Mouse (Mus musculus): ENCODE results near the gene Crhr2. TPM values are rescaled to one million over a fixed set of nuclear protein-coding genes. Genes with fewer than 3 reads are reported as not detected.

Gene Crhr2
- polyA plus RNA-seq (2016; fragmentation: Nextera tagmentation; extraction: Ambion mirVana): 0.40 and 0.50 TPM in 2 replicates

GRCm38 (mm10) chr6:55132794-55133193, at the start of gene Crhr2:
Gene Crhr2 (minus strand): TSS chr6:55133016.
- no peaks in the 10 kb centered on the region for H3K36me3 ChIP-seq
- H3K9me3 ChIP-seq (replicated peaks): no peaks in the 10 kb centered on the region
- ATAC-seq (ENCODE audit: low FRiP score): no peak
- WGBS: 80% methylated on average over 10 of the region's 10 CpGs
- H3K27me3 ChIP-seq: no peaks in the 10 kb centered on the region
- no peaks in the 10 kb centered on the region for H3K4me1 ChIP-seq
- H3K9ac ChIP-seq: no peak within 1 kb of the TSS
- no peak within 1 kb of the TSS for H3K4me3 ChIP-seq
- no peak within 1 kb of the TSS for H3K4me2 ChIP-seq (replicated peaks)
- H3K27ac ChIP-seq: no peak within 1 kb of the TSS

GRCm38 (mm10) chr6:55179560-55179959, 46.7 kb upstream of the Crhr2 start:
- ATAC-seq (ENCODE audit: low FRiP score): no peak
- no peak overlapping the region for H3K4me3 ChIP-seq
- no peak overlapping the region for H3K27ac ChIP-seq
- no peak overlapping the region for H3K9ac ChIP-seq
- no peaks in the 10 kb centered on the region for H3K4me1 ChIP-seq
- H3K4me2 ChIP-seq (replicated peaks): no peak overlapping the region
- peaks cover 31% of the 10 kb centered on the region for H3K27me3 ChIP-seq
- WGBS: 86% methylated on average over 7 of the region's 7 CpGs
- no peaks in the 10 kb centered on the region for H3K9me3 ChIP-seq (replicated peaks)
- H3K36me3 ChIP-seq: no peaks in the 10 kb centered on the region

GRCm38 (mm10) chr6:55177060-55177732, 44.4 kb upstream of the Crhr2 start:
- no peak overlapping the region for H3K9ac ChIP-seq
- H3K27ac ChIP-seq: no peak overlapping the region
- 36% methylated on average over 12 of the region's 12 CpGs for WGBS
- no peaks in the 10 kb centered on the region for H3K36me3 ChIP-seq
- H3K27me3 ChIP-seq: peaks cover 46% of the 10 kb centered on the region
- H3K9me3 ChIP-seq (replicated peaks): no peaks in the 10 kb centered on the region
- ATAC-seq (ENCODE audit: low FRiP score): no peak
- no peaks in the 10 kb centered on the region for H3K4me1 ChIP-seq
- no peak overlapping the region for H3K4me3 ChIP-seq
- no peak overlapping the region for H3K4me2 ChIP-seq (replicated peaks)

- WGBS: 53% methylated on average over 5 of the region's 5 CpGs
Observed at GRCm38 (mm10) chr6:55175892-55176291, 43.1 kb upstream of the Crhr2 start.

GRCm38 (mm10) chr6:55175456-55175855, 42.6 kb upstream of the Crhr2 start:
- Histone ChIP-seq H3K4me3 (no peak overlapping the region), H3K4me2 (replicated peaks) (no peak overlapping the region), H3K27me3 (peaks cover 64% of the 10 kb centered on the region), H3K9me3 (replicated peaks) (no peaks in the 10 kb centered on the region), H3K9ac (no peak overlapping the region), H3K36me3 (no peaks in the 10 kb centered on the region), H3K27ac (no peak overlapping the region), H3K4me1 (no peaks in the 10 kb centered on the region)
- WGBS: 59% methylated on average over 2 of the region's 2 CpGs
- no peak for ATAC-seq (ENCODE audit: low FRiP score)

More at GRCm38 (mm10) chr6:55175892-55176291, 43.1 kb upstream of the Crhr2 start:
- Histone ChIP-seq H3K36me3 (no peaks in the 10 kb centered on the region), H3K9ac (no peak overlapping the region), H3K4me1 (no peaks in the 10 kb centered on the region), H3K4me2 (replicated peaks) (no peak overlapping the region), H3K27ac (no peak overlapping the region), H3K27me3 (peaks cover 59% of the 10 kb centered on the region), H3K9me3 (replicated peaks) (no peaks in the 10 kb centered on the region), H3K4me3 (no peak overlapping the region)
- ATAC-seq (ENCODE audit: low FRiP score): no peak

- no peak within 1 kb of the TSS for H3K27ac ChIP-seq
- peaks cover 69% of the 10 kb centered on the region for H3K27me3 ChIP-seq
- no peaks in the 10 kb centered on the region for H3K4me1 ChIP-seq
- H3K36me3 ChIP-seq: no peaks in the 10 kb centered on the region
- ATAC-seq (ENCODE audit: low FRiP score): no peak
- WGBS: 70% methylated on average over 1 of the region's 1 CpGs
- H3K9me3 ChIP-seq (replicated peaks): no peaks in the 10 kb centered on the region
- H3K4me3 ChIP-seq: no peak within 1 kb of the TSS
- H3K4me2 ChIP-seq (replicated peaks): no peak within 1 kb of the TSS
- H3K9ac ChIP-seq: no peak within 1 kb of the TSS
Observed at GRCm38 (mm10) chr6:55174741-55175181, 41.9 kb upstream of the Crhr2 start, which contains the start of gene Inmt. Gene Inmt (minus strand): TSS chr6:55175043.

- Histone ChIP-seq H3K4me2 (replicated peaks) (no peak overlapping the region), H3K4me3 (no peak overlapping the region), H3K4me1 (no peaks in the 10 kb centered on the region), H3K36me3 (no peaks in the 10 kb centered on the region), H3K27ac (no peak overlapping the region), H3K9me3 (replicated peaks) (no peaks in the 10 kb centered on the region), H3K27me3 (peaks cover 76% of the 10 kb centered on the region), H3K9ac (no peak overlapping the region)
- WGBS: 16% methylated on average over 3 of the region's 3 CpGs
- ATAC-seq (ENCODE audit: low FRiP score): no peak
Observed at GRCm38 (mm10) chr6:55173941-55174349, 41.1 kb upstream of the Crhr2 start.

- H3K9ac ChIP-seq: no peak overlapping the region
- H3K27me3 ChIP-seq: peaks cover 80% of the 10 kb centered on the region
- H3K4me1 ChIP-seq: no peaks in the 10 kb centered on the region
- no peak overlapping the region for H3K27ac ChIP-seq
- H3K4me3 ChIP-seq: no peak overlapping the region
- no peaks in the 10 kb centered on the region for H3K36me3 ChIP-seq
- H3K4me2 ChIP-seq (replicated peaks): no peak overlapping the region
- no peaks in the 10 kb centered on the region for H3K9me3 ChIP-seq (replicated peaks)
- no peak for ATAC-seq (ENCODE audit: low FRiP score)
- WGBS: 55% methylated on average over 10 of the region's 10 CpGs
Observed at GRCm38 (mm10) chr6:55173171-55173570, 40.4 kb upstream of the Crhr2 start.

- Histone ChIP-seq H3K36me3 (no peaks in the 10 kb centered on the region), H3K4me1 (no peaks in the 10 kb centered on the region), H3K27ac (no peak overlapping the region), H3K9me3 (replicated peaks) (no peaks in the 10 kb centered on the region), H3K4me3 (no peak overlapping the region), H3K4me2 (replicated peaks) (no peak overlapping the region), H3K27me3 (peaks cover 84% of the 10 kb centered on the region), H3K9ac (no peak overlapping the region)
- 58% methylated on average over 4 of the region's 4 CpGs for WGBS
- no peak for ATAC-seq (ENCODE audit: low FRiP score)
Observed at GRCm38 (mm10) chr6:55171638-55172037, 38.8 kb upstream of the Crhr2 start.

- ATAC-seq (ENCODE audit: low FRiP score): no peak
- Histone ChIP-seq H3K27me3 (peaks cover 87% of the 10 kb centered on the region), H3K4me2 (replicated peaks) (no peak overlapping the region), H3K4me3 (no peak overlapping the region), H3K4me1 (no peaks in the 10 kb centered on the region), H3K9ac (no peak overlapping the region), H3K27ac (no peak overlapping the region), H3K36me3 (no peaks in the 10 kb centered on the region), H3K9me3 (replicated peaks) (no peaks in the 10 kb centered on the region)
- 59% methylated on average over 5 of the region's 5 CpGs for WGBS
Observed at GRCm38 (mm10) chr6:55169818-55170217, 37.0 kb upstream of the Crhr2 start.

- no peak overlapping the region for H3K9ac ChIP-seq
- no peaks in the 10 kb centered on the region for H3K4me1 ChIP-seq
- 55% methylated on average over 7 of the region's 7 CpGs for WGBS
- ATAC-seq (ENCODE audit: low FRiP score): no peak
- no peaks in the 10 kb centered on the region for H3K9me3 ChIP-seq (replicated peaks)
- no peak overlapping the region for H3K27ac ChIP-seq
- no peak overlapping the region for H3K4me2 ChIP-seq (replicated peaks)
- peaks cover 84% of the 10 kb centered on the region for H3K27me3 ChIP-seq
- no peaks in the 10 kb centered on the region for H3K36me3 ChIP-seq
- no peak overlapping the region for H3K4me3 ChIP-seq
Observed at GRCm38 (mm10) chr6:55166777-55167463, 34.1 kb upstream of the Crhr2 start.

- no peaks in the 10 kb centered on the region for H3K36me3 ChIP-seq
- H3K9me3 ChIP-seq (replicated peaks): no peaks in the 10 kb centered on the region
- WGBS: 51% methylated on average over 8 of the region's 8 CpGs
- H3K4me3 ChIP-seq: no peak overlapping the region
- 0 out of 2 replicates have a peak, but pooled peaks have one; percentile 23 for ATAC-seq (ENCODE audit: low FRiP score)
- peaks cover 84% of the 10 kb centered on the region for H3K27me3 ChIP-seq
- H3K4me2 ChIP-seq (replicated peaks): no peak overlapping the region
- no peak overlapping the region for H3K9ac ChIP-seq
- no peak overlapping the region for H3K27ac ChIP-seq
- no peaks in the 10 kb centered on the region for H3K4me1 ChIP-seq
Observed at GRCm38 (mm10) chr6:55163046-55163584, 30.3 kb upstream of the Crhr2 start.
